Mouse (Mus musculus) spleen, postnatal 10 days (tissue): ENCODE results near the gene Art1.

ENCODE experiments used
- DNase-seq, 2 experiments: peaks; one replicate each; pipeline ENCODE4 v3.0.0; 2021 to 2022; ENCODE audit warnings: low spot score in 2 of 2

Art1 gene

GRCm38 (mm10) chr7:102108206-102108605, 6.7 kb downstream of the Art1 start:
- no peak for DNase-seq

GRCm38 (mm10) chr7:102109171-102109570, 7.6 kb downstream of the Art1 start, which contains the start of gene Art5:
Gene Art5 (minus strand): TSS chr7:102109489.
- no peak for DNase-seq

- no peak for DNase-seq
These were observed 8.2 kb downstream of the Art1 start for GRCm38 (mm10) chr7:102109746-102110145.

- no peak for DNase-seq
These were observed 11.7 kb downstream of the Art1 start for GRCm38 (mm10) chr7:102113151-102113729.

GRCm38 (mm10) chr7:102116579-102117331, 15.2 kb downstream of the Art1 start, which contains the start of gene Chrna10:
Gene Chrna10 (minus strand): TSS chr7:102116828.
- no peak for DNase-seq

GRCm38 (mm10) chr7:102117382-102117781, 15.8 kb downstream of the Art1 start:
- no peak for DNase-seq

GRCm38 (mm10) chr7:102120326-102120725, 18.8 kb downstream of the Art1 start:
- no peak for DNase-seq

GRCm38 (mm10) chr7:102132395-102132794, 30.9 kb downstream of the Art1 start:
- DNase-seq, result no peak

GRCm38 (mm10) chr7:102137464-102137863, 35.9 kb downstream of the Art1 start:
- DNase-seq, result peak; percentile 40 to 74

- DNase-seq, result no peak
These were observed 36.4 kb downstream of the Art1 start for GRCm38 (mm10) chr7:102137898-102138297.

GRCm38 (mm10) chr7:102153691-102154090, 52.1 kb downstream of the Art1 start:
- DNase-seq, result no peak
